Mouse (Mus musculus) kidney, adult 9 months (tissue): ENCODE measurements around the gene Med25.
A peak's percentile ranks its signal among the peaks of the same experiment; 100 is the strongest.

ENCODE experiments used
- DNase-seq: peaks from one replicate; pipeline ENCODE4 v3.0.0; 2022

Gene Med25

DNA sequence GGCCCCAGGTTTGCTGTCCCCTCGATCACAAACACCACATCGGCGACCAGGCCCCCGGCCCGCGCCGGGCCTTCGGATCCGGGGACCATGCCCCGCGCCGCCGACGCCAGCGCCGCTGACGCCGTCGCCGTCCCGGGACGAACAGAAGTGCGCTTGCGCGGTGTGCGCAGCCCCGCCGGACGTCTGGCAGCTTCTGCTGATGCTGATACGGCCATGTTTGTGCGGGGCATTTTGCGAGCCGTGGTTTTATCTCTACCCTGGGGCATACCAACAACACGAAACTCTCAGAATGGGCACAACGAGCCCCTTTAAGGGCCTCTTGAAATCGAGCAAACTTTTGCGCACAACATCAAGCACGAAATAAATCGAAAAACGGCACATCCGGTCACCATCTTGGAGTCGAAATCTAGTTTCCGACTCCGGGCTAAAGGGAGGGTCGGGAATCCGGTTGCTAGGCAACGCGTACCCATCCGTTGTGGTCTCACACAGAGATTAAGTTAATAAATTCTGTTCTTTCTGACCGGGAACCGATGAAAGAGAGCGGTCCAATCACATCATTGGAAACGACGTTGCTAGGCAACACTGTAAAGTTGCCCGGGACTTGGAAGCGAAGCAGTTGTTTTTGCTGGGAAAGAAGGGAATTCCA lies at the start of gene Med25:
Gene Med25, minus strand, starts transcription at position 437 of the 646 bp plus-strand sequence.
- DNase-seq: peak; percentile 98

DNA sequence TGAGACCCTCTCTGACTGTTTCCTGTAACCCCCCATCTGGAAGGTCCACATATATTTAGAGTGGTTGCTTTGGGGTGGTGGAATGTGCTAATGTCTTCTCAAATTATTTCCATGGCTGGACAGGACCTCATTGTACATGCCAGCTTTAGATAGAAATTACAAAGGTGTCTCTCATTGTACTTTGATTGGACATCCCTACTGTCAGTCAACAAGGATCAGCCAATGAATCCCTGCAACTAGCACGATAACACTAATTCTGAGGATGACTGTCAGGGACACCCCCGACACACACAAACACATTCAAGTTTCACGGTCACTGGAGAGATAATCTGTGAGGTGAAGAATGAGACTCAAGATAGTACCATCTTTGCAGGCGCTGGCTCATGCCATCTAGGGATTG lies 46.2 kb upstream of the Med25 start:
- DNase-seq: no peak

DNA sequence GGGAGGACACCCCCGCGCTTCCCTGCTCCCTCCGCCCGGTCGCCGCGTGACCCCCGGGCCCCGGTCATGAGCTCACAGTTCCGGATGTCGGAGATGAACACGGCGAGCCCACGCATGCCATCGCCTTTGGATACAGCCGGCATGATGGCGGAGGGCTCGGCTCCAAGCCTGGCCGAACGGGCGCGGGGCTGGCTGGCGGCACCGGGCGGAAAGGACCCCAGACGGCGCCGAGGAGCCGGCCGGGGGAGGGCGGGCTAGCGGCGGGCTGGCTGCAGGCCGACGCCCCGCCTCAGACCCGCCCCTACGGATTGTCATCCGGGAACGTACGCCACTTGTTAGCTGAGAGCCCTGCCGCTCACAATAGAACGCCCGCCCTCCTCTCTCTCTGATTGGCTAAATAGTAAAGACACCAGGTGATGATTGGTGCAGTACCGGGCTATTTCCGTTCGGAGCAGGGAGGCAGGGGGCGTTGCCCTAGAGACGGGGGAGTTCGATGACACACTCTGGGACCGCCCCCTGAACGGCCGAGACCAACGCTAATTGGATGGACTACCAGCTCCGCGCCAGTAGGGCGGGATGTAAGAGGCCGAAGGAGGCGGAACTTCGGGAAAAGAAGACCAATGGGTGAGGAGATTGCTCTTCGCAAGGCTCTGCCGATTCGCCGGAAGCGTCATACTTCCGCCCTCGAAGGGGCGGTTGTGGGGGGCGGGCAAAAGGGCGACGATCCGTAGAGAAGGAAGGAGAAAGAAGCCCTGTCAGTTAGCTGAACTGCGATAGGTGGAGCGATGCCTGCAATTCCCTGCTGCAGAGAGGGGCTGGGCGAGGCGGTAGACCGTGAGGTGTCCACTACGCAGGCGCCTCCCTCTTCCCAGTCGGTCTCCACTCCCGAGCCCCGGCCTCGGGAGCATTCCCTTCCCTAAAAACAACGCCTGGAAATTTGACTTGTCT lies 37.0 kb upstream of the Med25 start, which contains the start of gene Ap2a1:
Gene Ap2a1, minus strand, starts transcription at position 293 of the 948 bp plus-strand sequence.
- peak; percentile 100 for DNase-seq

DNA sequence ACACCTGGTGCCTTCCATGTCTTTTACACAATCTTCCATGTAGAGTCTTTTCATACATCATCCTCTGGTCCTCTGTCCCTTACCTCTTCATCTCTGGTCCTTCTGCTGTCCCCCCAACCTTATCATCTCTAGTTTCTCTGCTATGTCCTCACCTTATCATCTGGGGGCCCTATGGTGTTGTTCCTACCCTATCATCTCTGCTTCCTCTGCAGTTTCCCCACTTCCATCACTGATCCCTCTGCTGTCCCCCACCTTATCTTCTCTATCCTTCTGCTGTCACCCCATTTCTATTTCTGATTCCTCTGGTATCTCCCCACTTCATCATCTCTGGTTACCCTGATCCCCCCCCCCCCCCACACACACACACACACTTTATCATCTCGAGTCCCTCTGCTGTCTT lies 36.1 kb upstream of the Med25 start:
- no peak for DNase-seq

DNA sequence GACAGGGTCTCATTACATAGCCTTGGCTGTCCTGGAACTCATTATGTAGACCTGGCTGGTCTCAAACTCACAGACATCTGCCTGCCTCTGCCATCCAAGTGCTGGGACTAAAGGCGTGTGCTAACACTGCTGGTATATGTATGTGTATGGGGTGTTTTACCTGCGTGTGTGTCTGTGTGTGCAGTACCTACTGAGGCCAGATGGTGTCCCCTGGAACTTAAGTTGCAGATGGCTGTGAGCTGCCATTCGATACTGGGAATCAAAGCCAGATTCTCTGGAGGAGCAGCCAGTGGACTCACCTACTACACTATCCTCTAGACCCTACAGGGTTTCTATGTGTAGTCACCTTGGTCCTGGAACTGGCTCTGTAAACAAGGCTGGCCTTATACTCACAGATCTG lies 33.0 kb upstream of the Med25 start:
- peak; percentile 73 for DNase-seq

DNA sequence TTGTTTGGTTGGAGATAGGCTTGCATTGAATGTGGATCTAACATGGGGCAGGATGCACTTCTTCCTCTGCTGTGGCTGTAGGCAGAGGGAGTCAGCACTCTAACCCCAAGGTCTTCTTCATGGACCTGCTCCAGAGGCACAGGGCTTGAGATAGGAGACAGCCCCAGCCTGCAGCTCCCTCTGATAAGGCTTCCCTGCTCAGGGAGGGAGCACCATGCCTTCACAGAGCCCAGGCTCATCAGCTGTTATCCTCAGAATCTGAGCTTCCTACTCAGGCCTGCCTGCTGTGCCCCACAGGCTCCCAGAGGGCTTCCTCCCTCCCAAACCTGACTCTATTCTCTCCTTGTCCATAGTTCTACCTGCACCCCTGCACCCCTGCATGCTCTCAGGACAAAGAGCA lies 30.0 kb upstream of the Med25 start:
- DNase-seq: no peak

DNA sequence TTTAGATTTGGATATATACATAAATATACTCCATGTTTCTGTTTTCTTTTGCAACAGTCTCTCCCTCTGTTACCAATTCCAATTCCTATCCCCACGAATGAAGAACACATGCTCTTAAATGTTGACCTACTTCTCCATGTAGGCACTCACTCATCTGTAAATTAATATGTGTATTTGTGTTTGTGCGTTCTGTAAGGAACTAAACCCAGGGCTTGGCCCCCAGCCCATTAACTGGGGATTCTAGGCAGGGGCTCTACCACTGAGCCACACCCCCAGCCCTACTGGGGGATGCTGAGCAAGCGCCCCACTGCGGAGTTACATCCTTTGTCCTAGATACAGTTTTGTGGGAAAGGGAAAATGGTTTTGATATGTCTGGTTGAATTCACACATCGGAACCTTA lies 26.6 kb upstream of the Med25 start:
- no peak for DNase-seq

DNA sequence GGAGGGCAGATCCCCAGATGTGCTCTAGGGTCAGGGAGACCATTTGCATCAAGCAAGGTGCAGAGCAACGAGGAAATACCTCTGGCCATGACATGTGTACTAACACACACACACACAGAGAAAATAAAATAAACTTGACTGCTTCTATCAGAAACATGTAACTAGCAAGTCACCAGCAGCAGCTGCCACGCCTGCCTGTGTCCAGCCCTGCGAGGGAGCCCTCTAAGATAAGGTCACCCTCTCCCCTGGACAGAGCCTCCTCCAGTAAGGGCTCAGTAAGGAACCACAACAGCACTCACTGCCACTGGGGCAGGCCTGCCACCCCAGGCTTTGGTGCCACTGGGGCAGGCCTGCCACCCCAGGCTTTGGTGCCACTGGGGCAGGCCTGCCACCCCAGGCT lies 25.7 kb upstream of the Med25 start:
- no peak for DNase-seq

DNA sequence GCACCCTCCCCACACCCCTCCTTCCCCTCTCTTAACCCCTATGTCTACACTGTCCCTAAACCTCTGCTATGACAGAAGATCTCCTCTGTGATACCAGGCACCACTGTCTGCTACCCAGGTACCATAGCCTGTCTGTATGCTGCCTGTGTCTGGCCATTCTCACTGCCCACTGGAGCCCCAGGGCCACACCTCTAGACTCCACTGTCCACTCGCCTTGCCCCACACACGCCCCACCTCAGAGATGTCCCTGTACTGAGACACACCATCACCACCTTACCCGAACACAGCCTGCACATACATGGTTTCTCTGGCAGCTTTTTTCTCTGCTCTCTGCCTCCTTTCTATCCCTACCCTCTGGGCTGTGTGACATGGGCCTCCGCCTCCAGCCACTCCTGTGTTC lies 24.4 kb upstream of the Med25 start:
- no peak for DNase-seq

DNA sequence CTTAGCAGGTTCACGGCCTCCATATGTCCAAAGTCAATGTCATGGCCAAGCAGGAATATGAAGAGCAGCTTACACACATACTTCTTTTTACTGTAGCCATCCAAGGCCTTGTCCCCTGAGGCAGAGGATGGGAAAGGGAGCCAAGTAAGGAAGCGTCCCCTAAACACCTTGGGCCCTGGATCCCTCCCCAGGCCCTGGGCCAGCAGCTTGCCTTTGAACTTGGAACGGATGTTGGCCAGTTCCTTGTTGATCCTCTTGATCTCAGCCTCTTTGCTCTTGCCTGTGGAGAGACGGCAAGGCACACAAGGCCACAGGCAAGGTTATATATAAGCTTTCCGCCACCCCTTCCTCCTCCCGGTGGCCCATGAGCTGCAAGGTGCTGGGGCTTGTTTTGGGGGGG lies 23.7 kb upstream of the Med25 start:
- DNase-seq: no peak

DNA sequence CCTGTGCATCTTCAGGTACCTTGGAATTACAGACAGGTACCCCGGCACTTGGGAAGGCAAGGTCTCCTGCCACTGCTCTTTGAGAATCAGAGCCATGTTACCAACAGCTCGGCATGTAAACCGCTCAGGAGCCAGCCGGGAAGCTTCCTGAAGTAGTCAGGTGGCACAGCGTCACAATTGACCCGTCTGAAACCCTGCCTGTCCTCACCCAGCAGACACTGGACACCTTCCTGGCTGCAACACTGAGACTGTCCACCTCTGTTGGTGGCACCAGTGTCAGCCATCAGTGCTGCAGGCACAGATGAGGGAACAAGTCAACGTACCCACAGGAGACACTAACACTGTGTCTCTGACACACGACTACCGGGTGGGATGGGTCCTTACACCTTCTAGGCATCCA lies 22.8 kb upstream of the Med25 start:
- no peak for DNase-seq

DNA sequence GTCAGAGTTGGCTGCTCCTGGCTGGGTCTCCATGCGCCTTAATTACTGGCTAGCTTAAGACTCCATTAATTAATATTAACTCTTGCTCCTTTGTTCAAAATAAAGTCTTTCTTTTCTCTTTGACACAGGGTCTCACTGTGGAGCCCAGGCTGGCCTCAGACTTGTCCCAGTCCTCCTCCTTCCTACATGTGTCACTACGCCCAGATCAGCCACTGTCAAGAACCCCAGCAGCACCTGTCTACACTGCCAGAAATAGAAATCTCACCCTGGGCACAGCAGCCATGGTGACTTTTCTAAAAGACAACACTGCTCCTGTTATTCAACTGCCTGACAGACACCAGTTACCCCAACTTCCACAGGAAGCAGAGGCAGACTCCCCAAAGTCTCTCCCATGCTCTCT lies 21.9 kb upstream of the Med25 start:
- no peak for DNase-seq

DNA sequence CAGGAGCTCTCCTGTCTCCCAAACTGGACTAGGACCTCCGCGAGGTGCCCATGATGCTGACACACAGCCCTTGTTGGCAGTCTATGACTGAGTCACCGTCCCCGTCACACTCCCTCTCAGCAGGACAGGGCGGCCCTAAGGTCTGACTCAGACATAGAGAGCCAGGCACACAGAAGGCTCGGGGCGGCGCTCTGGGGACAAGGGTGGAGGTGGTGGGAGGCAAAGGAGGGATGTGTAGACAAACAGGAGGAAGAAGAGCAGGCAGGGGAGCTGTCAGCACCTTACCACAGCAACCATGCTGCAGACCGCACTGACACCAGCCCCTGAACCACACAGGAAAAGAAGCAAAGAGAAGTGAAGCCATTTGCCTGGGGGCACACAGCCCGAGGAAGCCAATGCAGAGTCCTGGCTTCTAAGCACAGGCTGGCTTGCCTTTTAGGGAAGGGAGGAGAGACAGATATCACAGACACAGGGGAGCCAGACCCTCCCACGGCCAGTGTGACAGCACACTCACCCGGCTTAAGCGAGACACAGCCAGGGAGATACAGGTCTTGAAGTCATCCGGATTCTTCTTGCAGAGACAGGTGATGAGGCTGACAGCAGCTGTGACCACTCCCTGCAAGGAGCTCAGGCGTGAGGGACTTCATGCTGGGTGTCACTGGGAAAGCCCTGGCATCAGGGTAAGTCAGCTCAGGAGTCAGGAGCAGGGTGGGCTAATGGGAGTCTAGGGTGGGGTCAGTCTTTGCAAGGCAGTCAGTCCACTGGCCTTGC lies 16.4 kb upstream of the Med25 start:
- DNase-seq: no peak

DNA sequence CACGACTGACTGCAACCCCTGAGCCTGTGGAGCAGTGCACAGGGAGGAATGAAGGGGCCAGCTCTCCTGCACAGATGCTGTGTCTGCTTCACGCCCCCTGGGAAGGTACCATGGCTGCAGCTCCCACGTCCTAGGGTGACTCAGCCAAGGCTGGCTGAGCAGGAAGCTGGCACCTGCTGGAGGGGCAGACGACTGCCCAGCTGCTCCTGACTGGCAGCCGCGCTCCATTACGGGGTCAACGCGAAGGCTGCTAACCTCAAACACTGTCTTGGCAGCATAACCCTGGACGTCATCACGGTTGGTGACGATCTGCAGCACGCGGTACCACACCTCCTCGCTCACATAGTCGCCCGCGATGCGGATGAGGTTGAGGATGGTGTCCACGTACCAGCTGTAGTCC lies 12.9 kb upstream of the Med25 start:
- DNase-seq: no peak

DNA sequence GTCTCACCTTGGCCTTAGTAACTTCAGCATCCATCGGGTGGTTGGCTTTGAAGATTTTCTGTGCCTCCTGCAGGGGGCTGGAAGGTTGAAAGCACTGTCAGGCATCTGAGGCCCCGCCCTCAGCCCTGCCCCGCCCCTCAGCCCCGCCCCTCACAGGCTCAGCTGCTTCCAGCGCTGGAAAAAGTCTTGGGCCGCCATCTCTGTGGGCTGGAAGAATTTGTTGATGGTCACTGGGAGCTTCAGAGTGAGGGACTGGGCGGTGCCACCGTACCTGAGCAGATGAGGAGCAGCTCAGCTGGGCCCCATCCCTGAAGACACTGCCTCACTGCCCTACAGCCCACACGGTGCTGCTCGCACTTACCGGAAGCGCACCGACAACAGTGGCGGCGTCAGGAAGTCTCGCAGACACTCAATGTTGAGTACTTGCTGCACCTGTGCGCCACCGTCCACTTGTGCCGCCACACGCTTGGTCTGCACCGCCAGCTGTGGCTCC lies 8.8 kb upstream of the Med25 start:
- DNase-seq: no peak

DNA sequence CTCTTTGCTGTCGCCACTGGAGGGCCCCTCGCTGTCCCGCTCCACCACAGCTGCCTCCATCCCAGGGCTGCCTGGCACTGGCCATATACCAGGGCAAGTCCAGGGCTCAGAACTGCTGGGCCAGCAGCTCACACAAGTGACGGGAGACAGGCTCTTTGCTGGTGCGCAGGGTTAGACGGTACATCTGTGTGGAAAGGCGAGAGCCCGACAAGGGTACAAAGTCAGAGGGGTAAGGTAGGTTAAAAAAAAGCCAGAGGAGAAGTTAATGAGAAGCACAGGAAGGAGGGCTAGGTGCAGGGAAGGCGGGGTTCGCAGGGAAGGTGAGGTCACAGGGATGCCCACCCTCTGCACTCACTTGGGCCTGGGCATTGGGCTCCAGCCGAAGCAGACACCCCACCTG lies 8.1 kb upstream of the Med25 start:
- DNase-seq: peak; percentile 55

DNA sequence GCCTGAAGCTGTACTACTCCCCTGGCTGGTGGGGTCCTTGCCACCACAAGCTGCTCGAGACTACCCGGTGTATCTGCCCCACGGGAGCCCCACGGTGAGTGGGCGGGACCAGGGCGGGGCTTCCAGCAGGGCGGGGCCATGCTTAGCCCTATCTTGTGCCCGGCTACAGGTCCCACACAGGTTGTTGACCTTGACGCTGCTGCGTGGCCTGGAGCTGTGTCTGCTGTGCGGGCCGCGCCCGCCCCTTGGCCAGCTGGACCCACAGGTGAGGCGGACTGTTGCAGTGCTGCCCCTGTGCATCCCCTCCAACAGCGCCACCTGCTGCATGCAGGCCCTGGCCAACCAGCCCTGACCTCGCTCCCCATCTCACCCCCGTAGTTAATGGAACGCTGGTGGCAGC lies 6.1 kb upstream of the Med25 start:
- DNase-seq: peak; percentile 64

DNA sequence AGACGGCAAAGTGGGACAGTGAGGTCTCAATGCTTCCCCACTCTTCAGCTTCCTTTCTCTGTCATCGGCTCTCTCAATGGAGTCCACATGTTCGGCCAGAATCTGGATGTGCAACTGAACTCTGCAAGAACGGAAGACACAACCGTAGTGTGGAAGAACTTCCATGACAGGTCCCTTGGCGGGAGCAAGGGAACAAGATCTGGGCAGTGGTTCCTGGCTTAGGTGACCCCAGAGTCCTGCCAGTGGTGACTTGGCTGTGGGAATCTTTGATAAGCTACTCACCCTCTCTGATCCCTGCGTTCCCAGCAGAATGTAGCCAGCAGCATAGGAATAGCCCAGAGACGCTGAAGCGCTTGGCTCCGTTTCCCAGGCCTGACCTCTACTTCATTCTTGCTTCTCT lies 4.0 kb upstream of the Med25 start:
- no peak for DNase-seq

DNA sequence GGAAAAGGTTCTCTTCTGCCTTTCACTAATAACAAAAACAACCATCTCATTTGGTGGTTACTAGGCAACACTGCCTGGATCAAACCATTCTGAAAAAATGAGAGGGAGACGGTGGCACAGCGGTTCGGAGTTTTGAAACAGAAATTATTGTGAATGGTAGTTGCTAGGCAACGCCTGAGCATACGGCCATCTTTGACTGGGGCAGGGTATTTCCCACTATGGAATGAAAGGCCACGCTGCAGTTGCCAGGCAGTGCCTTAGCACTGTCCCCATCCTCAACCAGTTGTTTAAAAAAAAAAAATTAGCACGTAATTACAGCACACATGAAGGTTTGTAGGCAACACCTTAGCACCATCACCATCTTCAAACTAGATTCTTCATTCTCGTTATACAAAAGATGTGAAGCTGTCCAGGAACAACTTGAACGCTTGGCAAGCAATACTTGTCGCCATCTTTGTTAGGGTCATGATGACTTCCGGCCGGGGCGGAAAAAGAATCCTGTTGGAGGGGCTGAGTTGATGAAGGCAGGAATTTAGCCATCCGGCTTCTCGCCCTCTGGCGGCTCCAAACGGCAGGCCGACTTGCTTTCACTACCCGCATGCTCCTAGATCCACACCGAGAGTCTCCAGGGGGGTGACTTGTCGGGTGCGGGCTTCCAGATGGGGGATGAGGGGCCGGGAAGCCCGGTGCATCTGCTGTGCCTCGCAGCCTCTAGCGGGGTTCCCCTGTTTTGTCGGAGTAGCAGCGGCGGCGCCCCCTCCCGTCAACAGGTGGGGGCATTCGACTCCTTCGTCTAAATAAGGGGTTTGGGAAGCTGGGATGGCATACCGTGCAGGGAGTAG lies 3.3 kb upstream of the Med25 start, which contains the start of gene Fuz:
Gene Fuz, plus strand, starts transcription at position 487 of the 842 bp plus-strand sequence.
- DNase-seq: peak; percentile 94

DNA sequence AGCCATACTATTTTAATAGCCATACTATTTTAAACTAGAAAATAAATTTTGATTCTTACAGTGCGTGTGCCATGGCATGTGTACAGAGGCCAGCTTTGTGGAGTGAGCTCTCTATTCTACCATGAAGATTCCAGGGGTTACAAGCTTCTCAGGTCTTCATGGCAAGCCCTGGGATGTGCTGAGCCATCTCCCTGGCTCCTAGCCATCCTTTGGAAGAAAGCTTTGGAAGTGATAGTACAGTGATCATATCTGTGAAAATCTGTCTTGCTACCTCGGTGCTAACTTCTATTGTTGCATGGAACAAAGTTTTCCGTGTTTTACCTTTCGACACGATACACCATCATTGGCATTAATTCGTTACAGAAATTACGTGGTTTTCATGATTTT lies 2.7 kb upstream of the Med25 start:
- DNase-seq: no peak

DNA sequence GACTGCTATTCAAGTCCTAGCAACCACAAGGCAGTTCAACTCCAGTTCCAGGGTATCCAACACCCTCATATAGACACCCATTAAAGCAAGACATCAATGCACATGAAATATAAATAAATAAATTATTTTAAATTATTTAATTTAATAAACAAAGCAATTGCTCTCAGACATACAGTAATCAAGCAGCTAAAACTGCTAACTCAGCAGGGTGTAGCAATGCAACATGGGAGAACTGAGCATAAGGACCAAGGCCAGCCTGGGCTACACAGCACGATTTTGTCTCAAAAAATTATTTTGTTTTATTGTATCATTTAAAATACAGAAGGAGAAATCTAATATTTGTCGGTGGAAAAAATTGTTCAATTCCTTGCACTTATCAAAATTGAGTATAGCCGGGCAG lies 1.7 kb upstream of the Med25 start:
- no peak for DNase-seq

DNA sequence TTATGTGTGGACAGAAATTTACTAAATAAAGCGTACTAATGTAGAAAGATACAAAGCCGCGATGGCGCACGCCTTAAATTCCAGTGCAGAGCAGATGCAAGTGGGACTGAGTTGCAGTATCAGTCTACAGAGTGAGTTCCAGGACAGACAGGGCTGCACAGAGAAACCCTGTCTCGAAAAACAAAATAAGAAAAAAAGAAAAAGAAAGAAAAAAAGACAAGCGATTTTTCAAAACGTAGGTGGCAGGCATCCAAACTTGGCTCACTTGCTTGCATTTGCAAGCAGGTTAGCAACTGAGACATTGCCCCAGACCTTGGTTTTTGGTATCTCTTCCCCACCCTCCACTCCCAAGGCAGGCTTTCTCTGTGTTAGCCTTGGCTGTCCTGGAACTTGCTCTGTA lies 685 bp upstream of the Med25 start:
- DNase-seq: no peak
